Mouse (Mus musculus): Measurements from ENCODE around the gene Cidec.

- TF ChIP-seq CTCF (conservative IDR thresholded peaks at IDR 0.05; ENCODE audit: insufficient read depth, insufficient read length, low read depth, low read length), result no peak
- TF ChIP-seq POLR2A (IDR thresholded peaks at IDR 0.05; ENCODE audit: low read depth, low read length), result peak; percentile 8
Observed at GRCm38 (mm10) chr6:113418441-113419198, 16.9 kb downstream of the Cidec start.

Measured in kidney, adult 2 months (tissue).